Comparison of ENCODE assay signal across 14 mouse cellular contexts in genomic region chr13:5497535-5497934, GRCm38 (mm10).
DNase-seq lines count a peak whose midpoint lies in the region; ATAC-seq and TF ChIP-seq lines count a peak whose summit lies in the region.
"Had no signal": no experiment of that assay in that cellular context is flagged by ENCODE, and none has a peak within 500 bp of the region (broad histone marks: within the 10 kb centered on the region; RNA-seq: fewer than 3 reads in every experiment).

No protein-coding gene starts in this region.

- intact Hi-C loops in left cerebral cortex, postnatal 25 days (cut with DNase I): no loop called here

- H3K36me3 ChIP-seq in kidney, adult 2 months (ENCODE audit: control insufficient read depth, insufficient read depth, low read length): no peaks in the 10 kb centered on the region
- H3K36me3 ChIP-seq in kidney, embryonic 15.5 days: no peaks in the 10 kb centered on the region

- DNase-seq in kidney, adult 2 months: peak; percentile 12
- peak; percentile 2 for DNase-seq in ovary, postnatal 14 days (ENCODE audit: low spot score)
- no peak for DNase-seq in ovary, postnatal 10 days (ENCODE audit: low spot score)
- DNase-seq in embryo, embryonic 11.5 days (ENCODE audit: low read depth, low spot score): peak; percentile 24
- DNase-seq in left cerebral cortex, postnatal 25 days (ENCODE audit: low spot score in 2 of 2): no peak
- DNase-seq in right cerebral cortex, postnatal 4 days: no peak
- DNase-seq: cerebellum, adult 9-10 months; gastrocnemius, postnatal 14 days; heart, postnatal 36 days; right cerebral cortex, adult 18-20 months had no signal

- H3K9me3 ChIP-seq in kidney, embryonic 15.5 days (replicated peaks): no peaks in the 10 kb centered on the region

- no peak overlapping the region for H3K27ac ChIP-seq in kidney, adult 2 months (ENCODE audit: insufficient read depth, low read depth, low read length)
- no peak overlapping the region for H3K27ac ChIP-seq in kidney, embryonic 15.5 days
- H3K27ac ChIP-seq: layer of hippocampus, adult 2 months; macrophage had no signal

- H3K4me3 ChIP-seq in kidney, adult 2 months (ENCODE audit: insufficient read depth, low read depth, low read length): no peak overlapping the region
- no peak overlapping the region for H3K4me3 ChIP-seq in kidney, embryonic 15.5 days (replicated peaks)
- H3K4me3 ChIP-seq: erythroblast, embryonic 14.5 days; layer of hippocampus, adult 2 months had no signal

- ATAC-seq in kidney, embryonic 15.5 days (replicated peaks; ENCODE audit: low FRiP score): no peak

- TF ChIP-seq CTCF in kidney, adult 2 months (conservative IDR thresholded peaks at IDR 0.05; ENCODE audit: insufficient read depth, insufficient read length, low read depth, low read length): no peak

- H3K4me2 ChIP-seq in kidney, embryonic 15.5 days: no peak overlapping the region

- no peak for TF ChIP-seq POLR2A in kidney, adult 2 months (IDR thresholded peaks at IDR 0.05; ENCODE audit: low read depth, low read length)

- H3K9ac ChIP-seq in kidney, embryonic 15.5 days: no peak overlapping the region

- H3K4me1 ChIP-seq in kidney, adult 2 months (ENCODE audit: control insufficient read depth, insufficient read depth, low read length): no peaks in the 10 kb centered on the region
- no peaks in the 10 kb centered on the region for H3K4me1 ChIP-seq in kidney, embryonic 15.5 days

- H3K27me3 ChIP-seq in kidney, adult 2 months (replicated peaks; ENCODE audit: control insufficient read depth, insufficient read depth, low read length): no peaks in the 10 kb centered on the region
- no peaks in the 10 kb centered on the region for H3K27me3 ChIP-seq in kidney, embryonic 15.5 days

Comparison
In these comparisons a context has a peak if more than half of its experiments do, and no peak if none do; other contexts are left out.
1. DNase-seq: peak in kidney, adult 2 months (single experiment), ovary, postnatal 14 days (single experiment) and embryo, embryonic 11.5 days (single experiment); none in ovary, postnatal 10 days (single experiment), left cerebral cortex, postnatal 25 days (0 of 2) and right cerebral cortex, postnatal 4 days (single experiment).